Mouse (Mus musculus): ENCODE measurements around the gene H2-Oa.

H2-Oa gene

GRCm38 (mm10) chr17:34122188-34122984 is 30.2 kb downstream of the H2-Oa start, which contains the start of gene Brd2:
Gene Brd2 (minus strand): TSS chr17:34122634.
- peak; percentile 97 for DNase-seq (ENCODE audit: low spot score)

- DNase-seq (ENCODE audit: low spot score) = no peak
These were observed 31.0 kb downstream of the H2-Oa start for GRCm38 (mm10) chr17:34123111-34123510.

GRCm38 (mm10) chr17:34123518-34123917 is 31.4 kb downstream of the H2-Oa start:
- DNase-seq (ENCODE audit: low spot score) = no peak

- no peak for DNase-seq (ENCODE audit: low spot score)
These were observed 32.5 kb downstream of the H2-Oa start for GRCm38 (mm10) chr17:34124649-34125048.

- DNase-seq (ENCODE audit: low spot score) = no peak
These were observed 34.8 kb downstream of the H2-Oa start for GRCm38 (mm10) chr17:34126826-34127420.

GRCm38 (mm10) chr17:34127475-34127874 is 35.3 kb downstream of the H2-Oa start:
- no peak for DNase-seq (ENCODE audit: low spot score)

GRCm38 (mm10) chr17:34128264-34128937 is 36.3 kb downstream of the H2-Oa start:
- no peak for DNase-seq (ENCODE audit: low spot score)

GRCm38 (mm10) chr17:34128944-34129791 is 37.0 kb downstream of the H2-Oa start:
- no peak for DNase-seq (ENCODE audit: low spot score)

- no peak for DNase-seq (ENCODE audit: low spot score)
These were observed 38.2 kb downstream of the H2-Oa start for GRCm38 (mm10) chr17:34130073-34130947.

GRCm38 (mm10) chr17:34131911-34132310 is 39.8 kb downstream of the H2-Oa start:
- no peak for DNase-seq (ENCODE audit: low spot score)

GRCm38 (mm10) chr17:34133289-34133688 is 41.1 kb downstream of the H2-Oa start:
- no peak for DNase-seq (ENCODE audit: low spot score)

GRCm38 (mm10) chr17:34134451-34134850 is 42.3 kb downstream of the H2-Oa start:
- no peak for DNase-seq (ENCODE audit: low spot score)

GRCm38 (mm10) chr17:34135297-34136224 is 43.4 kb downstream of the H2-Oa start:
- peak; percentile 99 for DNase-seq (ENCODE audit: low spot score)

GRCm38 (mm10) chr17:34137601-34138000 is 45.5 kb downstream of the H2-Oa start:
- no peak for DNase-seq (ENCODE audit: low spot score)

- no peak for DNase-seq (ENCODE audit: low spot score)
These were observed 46.5 kb downstream of the H2-Oa start for GRCm38 (mm10) chr17:34138655-34139054.

- DNase-seq (ENCODE audit: low spot score) = no peak
These were observed 47.3 kb downstream of the H2-Oa start for GRCm38 (mm10) chr17:34139416-34139815.

GRCm38 (mm10) chr17:34140240-34140639 is 48.1 kb downstream of the H2-Oa start:
- no peak for DNase-seq (ENCODE audit: low spot score)

GRCm38 (mm10) chr17:34141448-34141847 is 49.3 kb downstream of the H2-Oa start:
- DNase-seq (ENCODE audit: low spot score) = no peak

GRCm38 (mm10) chr17:34142456-34143010 is 50.4 kb downstream of the H2-Oa start:
- DNase-seq (ENCODE audit: low spot score) = no peak

GRCm38 (mm10) chr17:34143033-34143432 is 50.9 kb downstream of the H2-Oa start, which contains the start of gene H2-DMb2:
Gene H2-DMb2 (plus strand): TSS chr17:34143307.
- DNase-seq (ENCODE audit: low spot score) = no peak
